Mouse (Mus musculus) splenic B cell, adult 2 months (primary cell): ENCODE results near the gene Kantr.
"Not testable (repeated sequence)": the region's sequence is repeated elsewhere in the genome, so short reads cannot be mapped to it uniquely, and the experiment has no call there.

ENCODE experiments used
- DNase-seq: peaks from one replicate; pipeline ENCODE4 v3.0.0-alpha.2; 2011; ENCODE audit warnings: low read depth, low spot score
- H3K27me3 ChIP-seq: 2 replicates; pipeline ENCODE4 v1.6.1; 2012; ENCODE audit warnings: mild to moderate bottlenecking, low read length, moderate library complexity, mixed read lengths; ENCODE audit not compliant: control insufficient read depth, poor library complexity, insufficient read depth, severe bottlenecking
- H3K36me3 ChIP-seq: 2 replicates; pipeline ENCODE4 v1.6.1; 2012; ENCODE audit warnings: mild to moderate bottlenecking, low read length, moderate library complexity, mixed read lengths; ENCODE audit not compliant: control insufficient read depth, poor library complexity, insufficient read depth, severe bottlenecking

Gene Kantr

DNA sequence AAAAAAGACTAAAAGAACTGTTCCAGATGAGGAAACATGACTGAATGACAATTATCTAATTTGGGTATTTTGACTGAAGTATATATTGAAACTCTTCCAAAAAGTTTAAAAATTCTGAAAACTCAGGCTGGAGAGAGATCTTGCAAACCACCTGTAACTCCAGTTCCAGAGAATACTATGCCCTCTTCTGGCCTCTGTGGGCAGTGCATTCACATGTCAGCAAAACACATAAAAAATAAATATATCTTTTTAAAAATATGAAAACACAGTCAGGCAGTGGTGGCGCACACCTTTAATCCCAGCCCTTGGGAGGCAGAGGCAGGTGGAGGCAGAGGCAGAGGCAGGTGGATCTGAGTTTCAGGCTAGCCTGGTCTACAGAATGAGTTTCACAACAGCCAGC, 3.7 kb downstream of the Kantr start:
- Histone ChIP-seq H3K27me3 (no peaks in the 10 kb centered on the region), H3K36me3 (no peaks in the 10 kb centered on the region)
- peak; percentile 44 for DNase-seq

DNA sequence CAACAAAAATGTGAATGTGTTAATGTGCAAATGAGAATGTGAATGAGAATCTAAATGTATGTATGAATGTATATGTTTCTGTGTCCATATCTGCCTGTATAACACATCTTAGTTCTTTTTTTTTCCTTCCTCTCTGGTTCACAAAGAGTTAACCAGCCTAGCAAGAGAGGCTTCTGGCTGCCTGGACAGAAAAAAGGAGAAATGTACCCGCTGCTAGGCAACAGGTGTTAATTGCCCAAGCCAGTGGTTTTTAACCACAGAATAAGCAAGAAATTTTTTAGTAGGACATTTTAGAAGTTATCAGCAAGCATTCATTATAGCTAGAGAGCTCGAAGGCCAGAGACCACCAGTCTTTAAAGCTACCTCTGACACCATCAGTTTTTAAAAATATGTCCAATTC, 4.5 kb downstream of the Kantr start:
- H3K27me3 ChIP-seq: no peaks in the 10 kb centered on the region
- H3K36me3 ChIP-seq: no peaks in the 10 kb centered on the region
- DNase-seq: peak; percentile 31

DNA sequence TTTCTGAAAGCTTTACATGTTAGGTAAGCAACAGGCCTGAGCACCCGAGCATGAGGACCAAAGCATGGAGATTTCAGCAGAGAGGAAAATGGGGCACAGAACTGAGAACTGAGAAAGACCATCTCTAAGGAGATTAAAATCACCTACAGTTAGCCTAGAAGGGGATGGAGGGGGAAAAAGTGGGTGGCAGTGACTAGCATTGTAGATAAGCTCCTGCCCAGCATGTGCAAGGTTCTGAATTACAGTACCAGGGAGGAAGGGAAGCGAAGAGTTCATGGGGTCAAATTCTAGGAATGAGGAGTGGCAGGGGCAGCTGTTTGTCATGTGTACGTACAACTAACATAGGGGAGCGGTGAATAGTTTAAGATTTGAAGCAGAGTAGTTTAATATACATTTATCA, 6.8 kb downstream of the Kantr start:
- Histone ChIP-seq H3K27me3 (no peaks in the 10 kb centered on the region), H3K36me3 (no peaks in the 10 kb centered on the region)
- no peak for DNase-seq

DNA sequence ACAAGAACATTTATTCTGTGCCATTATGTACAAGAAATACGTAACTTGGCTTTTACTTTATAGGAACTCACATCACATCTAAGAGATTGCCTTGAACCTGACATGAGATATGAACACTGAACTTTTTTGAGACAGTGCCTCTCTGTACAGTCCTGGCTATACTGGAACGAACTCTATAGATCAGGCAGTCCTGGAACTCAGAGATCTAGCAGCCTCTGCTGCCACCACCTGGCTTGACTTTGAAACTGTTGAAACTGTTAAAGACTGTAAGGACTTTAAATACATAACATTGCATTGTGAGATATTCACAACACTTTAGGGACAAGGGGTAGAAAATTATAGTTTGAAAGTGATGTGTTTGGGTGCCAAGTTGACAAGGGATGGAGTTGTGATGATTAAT, 19.4 kb downstream of the Kantr start:
- DNase-seq: peak; percentile 36
- H3K27me3 ChIP-seq: no peaks in the 10 kb centered on the region
- H3K36me3 ChIP-seq: no peaks in the 10 kb centered on the region

DNA sequence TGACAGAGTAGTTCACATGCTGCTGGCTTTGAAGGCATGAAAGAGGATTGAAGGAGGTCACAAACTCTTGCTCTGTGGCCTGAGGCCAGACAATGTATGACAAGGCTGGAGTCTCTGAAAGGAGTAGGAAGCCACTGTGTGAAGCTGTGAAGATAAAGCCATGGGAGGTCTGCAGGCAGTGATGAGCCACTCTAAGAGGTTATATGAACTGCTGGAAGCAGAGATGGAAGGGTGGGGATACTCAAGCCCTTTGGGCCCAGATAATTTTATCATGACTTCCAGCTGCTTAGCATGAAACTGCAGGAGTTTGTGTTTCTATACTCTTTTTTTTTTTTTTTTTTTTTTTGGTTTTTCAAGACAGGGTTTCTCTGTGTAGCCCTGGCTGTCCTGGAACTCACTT, 19.9 kb downstream of the Kantr start:
- DNase-seq: no peak
- Histone ChIP-seq H3K36me3 (no peaks in the 10 kb centered on the region), H3K27me3 (no peaks in the 10 kb centered on the region)

DNA sequence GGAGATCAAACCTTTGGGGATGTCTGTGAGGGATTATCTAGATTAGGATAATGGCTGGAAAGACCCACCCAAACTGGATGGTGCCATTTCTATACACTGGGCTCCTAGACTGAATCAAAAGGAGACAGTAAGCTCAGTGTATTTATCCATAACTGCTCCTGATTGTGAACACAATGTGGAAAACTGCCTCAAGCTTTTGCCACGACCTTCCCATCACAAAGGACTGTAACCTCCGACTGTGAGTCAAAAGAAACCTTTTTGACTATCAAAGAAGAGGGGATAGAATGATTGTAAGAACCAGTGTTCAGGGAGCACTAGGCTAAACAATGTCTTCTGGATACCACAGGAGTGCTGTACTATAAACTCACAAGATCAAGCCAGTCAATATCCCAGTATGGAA, 21.1 kb downstream of the Kantr start:
- no peaks in the 10 kb centered on the region for H3K36me3 ChIP-seq
- no peaks in the 10 kb centered on the region for H3K27me3 ChIP-seq
- no peak for DNase-seq

DNA sequence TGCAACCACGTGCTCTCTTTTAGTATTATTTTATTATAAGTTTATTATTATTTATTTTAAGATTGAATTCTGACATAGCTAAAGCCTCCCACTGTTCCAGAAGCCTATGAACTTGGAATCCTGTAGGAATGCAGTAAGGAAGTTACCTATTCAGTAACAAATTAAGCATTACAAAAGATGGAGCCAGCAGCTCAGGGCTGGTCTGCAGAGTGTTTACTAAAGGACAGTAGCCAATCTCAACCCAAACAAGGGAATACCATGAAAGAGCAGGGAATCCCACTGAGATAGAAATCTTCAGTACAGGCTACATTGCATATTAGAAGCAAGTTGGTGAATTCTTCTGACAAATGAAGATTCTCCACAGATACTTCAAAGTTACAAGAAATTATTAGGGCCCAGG, 40.3 kb downstream of the Kantr start:
- not testable (repeated sequence) for H3K27me3 ChIP-seq, H3K36me3 ChIP-seq, DNase-seq

DNA sequence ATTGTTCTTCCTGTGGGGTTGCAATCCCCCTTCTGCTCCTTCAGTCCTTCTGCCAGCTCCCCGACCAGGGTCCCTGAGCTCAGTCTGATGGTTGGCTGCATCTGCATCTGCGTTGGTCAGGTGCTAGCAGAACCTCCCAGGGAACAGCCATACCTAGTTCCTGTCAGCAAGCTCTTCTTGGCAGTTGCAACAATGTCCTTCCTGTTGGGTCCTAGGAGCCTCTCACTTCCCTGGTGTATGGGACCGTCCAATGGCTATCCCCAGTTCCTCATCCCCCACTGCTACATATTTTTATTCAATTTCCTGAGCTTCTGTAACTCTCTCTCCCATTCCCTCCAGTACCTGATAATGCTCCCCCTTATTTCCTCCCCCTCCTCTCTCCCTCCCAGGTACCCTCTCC, 42.5 kb downstream of the Kantr start:
- no peak for DNase-seq
- Histone ChIP-seq H3K36me3 (no peaks in the 10 kb centered on the region), H3K27me3 (no peaks in the 10 kb centered on the region)

DNA sequence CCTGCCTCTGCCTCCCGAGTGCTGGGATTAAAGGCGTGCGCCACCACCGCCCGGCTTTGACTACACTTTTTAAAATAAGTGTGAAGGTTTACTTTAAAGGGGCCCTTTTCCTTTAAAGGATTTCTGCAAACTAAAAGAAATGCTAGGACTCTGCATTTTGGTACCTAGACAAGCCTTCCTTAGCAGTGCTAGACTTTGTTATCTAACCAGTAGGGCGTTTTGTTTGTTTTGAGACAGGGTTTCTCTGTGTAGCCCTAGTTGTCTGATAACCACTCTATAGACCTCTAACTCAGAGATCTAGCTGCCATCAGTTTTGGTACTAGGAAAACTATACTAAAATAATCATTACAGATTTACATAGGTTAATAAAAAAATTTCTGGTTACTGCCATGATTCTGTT, 47.9 kb downstream of the Kantr start:
- H3K36me3 ChIP-seq: no peaks in the 10 kb centered on the region
- DNase-seq: no peak
- no peaks in the 10 kb centered on the region for H3K27me3 ChIP-seq

DNA sequence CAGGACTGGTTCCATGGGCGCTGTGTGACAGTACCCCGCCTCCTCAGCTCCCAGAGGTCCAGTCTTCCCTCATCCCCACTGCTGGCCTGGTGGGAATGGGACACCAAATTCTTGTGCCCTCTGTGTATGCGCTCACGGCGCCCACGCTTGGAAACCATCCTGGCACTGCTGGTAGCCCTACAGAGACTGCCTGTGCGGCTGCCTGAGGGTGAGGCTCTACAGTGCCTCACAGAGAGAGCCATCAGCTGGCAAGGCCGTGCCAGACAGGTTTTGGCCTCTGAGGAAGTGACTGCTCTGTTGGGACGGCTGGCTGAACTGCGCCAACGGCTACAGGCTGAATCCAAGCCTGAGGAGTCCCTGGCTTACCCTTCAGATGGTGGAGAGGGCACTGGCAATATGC, 56.1 kb downstream of the Kantr start:
- DNase-seq: no peak
- Histone ChIP-seq H3K36me3 (peaks cover 8% of the 10 kb centered on the region; the same call in 1 of the 2 replicates), H3K27me3 (no peaks in the 10 kb centered on the region)
